Mouse (Mus musculus) stomach, postnatal 0 days (tissue): ENCODE results near the gene Tpm3.

Experiments
- CTCF ChIP-seq: IDR thresholded peaks from 2 replicates; pipeline ENCODE4 v1.5.1; 2016; ENCODE audit warnings: antibody characterized with exemption, low read depth, mild to moderate bottlenecking, moderate library complexity
- EP300 ChIP-seq: optimal IDR thresholded peaks from 2 replicates; pipeline ENCODE3; 2016; ENCODE audit warnings: antibody characterized with exemption

DNA sequence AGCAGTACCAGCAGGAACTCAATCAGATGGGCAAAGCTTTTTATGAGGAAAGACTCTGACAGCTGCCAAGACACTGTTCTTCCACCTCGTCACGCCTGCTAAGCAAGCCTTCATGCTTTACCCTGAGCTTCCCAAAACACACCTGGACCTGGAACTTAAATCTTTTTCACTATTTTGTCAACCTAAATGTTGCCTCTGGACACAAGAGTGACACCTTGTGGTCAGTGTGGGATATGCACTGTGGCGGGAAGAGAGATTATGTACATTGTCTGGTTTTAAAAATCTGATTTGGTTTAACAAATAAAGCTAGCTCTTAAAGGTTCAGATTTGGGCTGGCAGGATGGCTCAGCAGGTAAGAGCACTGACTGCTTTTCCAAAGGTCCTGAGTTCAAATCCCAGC is 6.9 kb upstream of the Tpm3 start:
- TF ChIP-seq CTCF (peak; percentile 87), EP300 (no peak)
